Comparison of ENCODE assay signal across 8 mouse cellular contexts in genomic region chr5:35729844-35730243, GRCm38 (mm10). TPM values are rescaled to one million over a fixed set of nuclear protein-coding genes. Genes with fewer than 3 reads are reported as not detected.
DNase-seq lines count a peak whose midpoint lies in the region; ATAC-seq and TF ChIP-seq lines count a peak whose summit lies in the region.
"Had no signal": no experiment of that assay in that cellular context is flagged by ENCODE, and none has a peak within 500 bp of the region (broad histone marks: within the 10 kb centered on the region; RNA-seq: fewer than 3 reads in every experiment).

No protein-coding gene starts in this region.

- H3K36me3 ChIP-seq in heart, embryonic 16.5 days (ENCODE audit: control insufficient read depth, insufficient read depth) = no peaks in the 10 kb centered on the region
- H3K36me3 ChIP-seq in limb, embryonic 10.5 days = no peaks in the 10 kb centered on the region
- no peaks in the 10 kb centered on the region for H3K36me3 ChIP-seq in small intestine, adult 2 months (ENCODE audit: control insufficient read depth, insufficient read depth, low read length)
- H3K36me3 ChIP-seq in forebrain, embryonic 11.5 days (ENCODE audit: control insufficient read depth, insufficient read depth, low read length) = no peaks in the 10 kb centered on the region

- peak overlapping the region; percentile 49; the same call in 1 of the 2 replicates for H3K4me2 ChIP-seq in heart, embryonic 16.5 days (ENCODE audit: low read depth, low read length)
- no peak overlapping the region for H3K4me2 ChIP-seq in forebrain, embryonic 11.5 days (ENCODE audit: low read depth, low read length, severe bottlenecking)

- no peak for TF ChIP-seq POLR2A in small intestine, adult 2 months (IDR thresholded peaks at IDR 0.05; ENCODE audit: low read depth, low read length)

- ATAC-seq in heart, embryonic 16.5 days (replicated peaks; ENCODE audit: extremely low read depth, insufficient read depth, low FRiP score) = peak; percentile 61; the same call in 1 of the 2 replicates
- ATAC-seq in cerebellum, adult (ENCODE audit: insufficient number of reproducible peaks, low FRiP score, low TSS enrichment) = no peak
- no peak for ATAC-seq in forebrain, embryonic 11.5 days (replicated peaks; ENCODE audit: low FRiP score)

- H3K27me3 ChIP-seq in heart, embryonic 16.5 days (ENCODE audit: control insufficient read depth, insufficient read depth, low read length) = no peaks in the 10 kb centered on the region
- no peaks in the 10 kb centered on the region for H3K27me3 ChIP-seq in limb, embryonic 10.5 days (ENCODE audit: low read depth, poor library complexity, severe bottlenecking)
- no peaks in the 10 kb centered on the region for H3K27me3 ChIP-seq in small intestine, adult 2 months (ENCODE audit: control insufficient read depth, insufficient read depth, low read length)
- no peaks in the 10 kb centered on the region for H3K27me3 ChIP-seq in forebrain, embryonic 11.5 days (ENCODE audit: control insufficient read depth, insufficient read depth, low read length)

- DNase-seq in CD8-positive naive resting alpha-beta T cell, adult 2 months (ENCODE audit: low read depth in 2 of 2, low spot score in 2 of 2) = peak; percentile 4 to 14
- peak; percentile 64 for DNase-seq in adrenal gland, adult 2 months
- no peak for DNase-seq in limb, embryonic 10.5 days (ENCODE audit: low spot score)
- no peak for DNase-seq in forebrain, embryonic 11.5 days (ENCODE audit: low spot score)

- peak overlapping the region; percentile 89 for H3K27ac ChIP-seq in heart, embryonic 16.5 days (ENCODE audit: low read length)
- peak overlapping the region; percentile 78 for H3K27ac ChIP-seq in limb, embryonic 10.5 days
- peak overlapping the region; percentile 72 for H3K27ac ChIP-seq in small intestine, adult 2 months (ENCODE audit: insufficient read depth, low read depth, low read length)
- H3K27ac ChIP-seq in forebrain, embryonic 11.5 days (ENCODE audit: low read depth, low read length) = no peak overlapping the region
- H3K27ac ChIP-seq: liver, embryonic 14.5 days had no signal

- WGBS in heart, embryonic 16.5 days = 69% methylated on average over 3 of the region's 3 CpGs
- WGBS in limb, embryonic 10.5 days = 88% methylated on average over 3 of the region's 3 CpGs
- 79% methylated on average over 3 of the region's 3 CpGs for WGBS in small intestine, adult 2 months
- WGBS in forebrain, embryonic 11.5 days = 91% methylated on average over 3 of the region's 3 CpGs

- TF ChIP-seq CTCF in small intestine, adult 2 months (IDR thresholded peaks at IDR 0.05; ENCODE audit: extremely low read depth, insufficient read length, insufficient replicate concordance, low read depth, low read length) = no peak

- no peak overlapping the region for H3K4me3 ChIP-seq in heart, embryonic 16.5 days (ENCODE audit: low read length)
- H3K4me3 ChIP-seq in limb, embryonic 10.5 days = no peak overlapping the region
- H3K4me3 ChIP-seq in small intestine, adult 2 months (ENCODE audit: low read depth, low read length) = no peak overlapping the region
- H3K4me3 ChIP-seq in forebrain, embryonic 11.5 days (ENCODE audit: low read depth, low read length) = no peak overlapping the region

- no peak overlapping the region for H3K9ac ChIP-seq in heart, embryonic 16.5 days (ENCODE audit: low read length)
- H3K9ac ChIP-seq in forebrain, embryonic 11.5 days (ENCODE audit: low read length) = no peak overlapping the region
- H3K9ac ChIP-seq: liver, embryonic 14.5 days had no signal

- H3K4me1 ChIP-seq in heart, embryonic 16.5 days (ENCODE audit: control insufficient read depth, insufficient read depth, low read length) = peaks cover 19% of the 10 kb centered on the region
- peaks cover 17% of the 10 kb centered on the region for H3K4me1 ChIP-seq in limb, embryonic 10.5 days
- peaks cover 6% of the 10 kb centered on the region for H3K4me1 ChIP-seq in small intestine, adult 2 months (ENCODE audit: control insufficient read depth, insufficient read depth, insufficient read length, low read length)
- H3K4me1 ChIP-seq in forebrain, embryonic 11.5 days (replicated peaks; ENCODE audit: control insufficient read depth, insufficient read depth, low read length) = no peaks in the 10 kb centered on the region

- no peaks in the 10 kb centered on the region for H3K9me3 ChIP-seq in heart, embryonic 16.5 days (replicated peaks; ENCODE audit: control insufficient read depth, low read length)
- H3K9me3 ChIP-seq in limb, embryonic 10.5 days (replicated peaks) = no peaks in the 10 kb centered on the region
- no peaks in the 10 kb centered on the region for H3K9me3 ChIP-seq in forebrain, embryonic 11.5 days (ENCODE audit: control insufficient read depth, low read length)

RNA-seq across cellular contexts. Expression of gene Sh3tc1, which starts 9.9 kb away (rescaled TPM):
- 10 to 100 TPM; 22.2 to 25.8 TPM for total RNA-seq in adrenal gland, adult 2 months (2021)
- polyA plus RNA-seq in adrenal gland, adult 2 months (2012; rRNA removed) = 27.7 and 28.0 TPM in 2 replicates
- 8.3 and 10.0 TPM in 2 replicates for polyA plus RNA-seq in heart, embryonic 16.5 days (2015; fragmentation: Nextera tagmentation; extraction: Ambion mirVana)
- 4.9 and 6.6 TPM in 2 replicates for polyA plus RNA-seq in limb, embryonic 10.5 days (2016; fragmentation: Nextera tagmentation; extraction: Ambion mirVana)
- 5.5 and 7.7 TPM in 2 replicates for polyA plus RNA-seq in small intestine, adult 2 months (2012; rRNA removed)
- polyA plus RNA-seq in forebrain, embryonic 11.5 days (2014; fragmentation: Nextera tagmentation; extraction: Ambion mirVana) = 3.4 TPM in 2 replicates

RNA-seq across cellular contexts. Expression of gene Ablim2, which starts 27.8 kb away (rescaled TPM):
- 10 to 100 TPM in 1 of 2 experiments, 1 to 10 TPM in 1; 9.5 to 10.1 TPM for total RNA-seq in adrenal gland, adult 2 months (2021)
- polyA plus RNA-seq in adrenal gland, adult 2 months (2012; rRNA removed) = 34.8 and 38.2 TPM in 2 replicates
- 4.7 and 7.3 TPM in 2 replicates for polyA plus RNA-seq in heart, embryonic 16.5 days (2015; fragmentation: Nextera tagmentation; extraction: Ambion mirVana)
- 0.74 and 0.92 TPM in 2 replicates for polyA plus RNA-seq in limb, embryonic 10.5 days (2016; fragmentation: Nextera tagmentation; extraction: Ambion mirVana)
- 6.8 and 9.1 TPM in 2 replicates for polyA plus RNA-seq in small intestine, adult 2 months (2012; rRNA removed)
- polyA plus RNA-seq in forebrain, embryonic 11.5 days (2014; fragmentation: Nextera tagmentation; extraction: Ambion mirVana) = 0.09 TPM in 1 of 2 replicates, not detected in the other

RNA-seq across cellular contexts. Expression of gene Htra3, which starts 50.3 kb away (rescaled TPM):
- 10 to 100 TPM; 23.8 to 58.0 TPM for total RNA-seq in adrenal gland, adult 2 months (2021)
- 162 and 311 TPM in 2 replicates for polyA plus RNA-seq in adrenal gland, adult 2 months (2012; rRNA removed)
- 16.3 and 17.2 TPM in 2 replicates for polyA plus RNA-seq in heart, embryonic 16.5 days (2015; fragmentation: Nextera tagmentation; extraction: Ambion mirVana)
- 0.51 and 0.62 TPM in 2 replicates for polyA plus RNA-seq in limb, embryonic 10.5 days (2016; fragmentation: Nextera tagmentation; extraction: Ambion mirVana)
- 63.6 and 72.1 TPM in 2 replicates for polyA plus RNA-seq in small intestine, adult 2 months (2012; rRNA removed)
- 5.7 and 6.3 TPM in 2 replicates for polyA plus RNA-seq in forebrain, embryonic 11.5 days (2014; fragmentation: Nextera tagmentation; extraction: Ambion mirVana)

Comparison
In these comparisons a context has a peak if more than half of its experiments do, and no peak if none do; other contexts are left out.
1. DNase-seq: peak in CD8-positive naive resting alpha-beta T cell, adult 2 months (2 of 2) and adrenal gland, adult 2 months (single experiment); none in limb, embryonic 10.5 days (single experiment) and forebrain, embryonic 11.5 days (single experiment).